Mouse (Mus musculus): ENCODE results near the gene Tas2r143. TPM values are rescaled to one million over a fixed set of nuclear protein-coding genes. Genes with fewer than 3 reads are reported as not detected.

Gene Tas2r143
- not detected for total RNA-seq (2021)
- long read RNA-seq, experiment 1: 0 reads
- long read RNA-seq, experiment 2: 0 reads

GRCm38 (mm10) chr6:42399938-42400337 lies at the start of gene Tas2r143:
Tas2r143 (plus strand) TSS chr6:42400238.
- no peak for DNase-seq
- intact Hi-C loops (cut with DNase I): no loop called here

- intact Hi-C loops (cut with DNase I): no loop called here
- DNase-seq: no peak
These were observed 48.9 kb upstream of the Tas2r143 start for GRCm38 (mm10) chr6:42350968-42351775.

GRCm38 (mm10) chr6:42351776-42352485 lies 48.1 kb upstream of the Tas2r143 start:
- intact Hi-C loops (cut with DNase I): no loop called here
- no peak for DNase-seq

- intact Hi-C loops (cut with DNase I): no loop called here
- no peak for DNase-seq
These were observed 47.6 kb upstream of the Tas2r143 start for GRCm38 (mm10) chr6:42352486-42352846.

- DNase-seq: no peak
- intact Hi-C loops (cut with DNase I): no loop called here
These were observed 46.9 kb upstream of the Tas2r143 start for GRCm38 (mm10) chr6:42353180-42353579.

- DNase-seq: no peak
- intact Hi-C loops (cut with DNase I): no loop called here
These were observed 45.7 kb upstream of the Tas2r143 start for GRCm38 (mm10) chr6:42354076-42355019.

DNA sequence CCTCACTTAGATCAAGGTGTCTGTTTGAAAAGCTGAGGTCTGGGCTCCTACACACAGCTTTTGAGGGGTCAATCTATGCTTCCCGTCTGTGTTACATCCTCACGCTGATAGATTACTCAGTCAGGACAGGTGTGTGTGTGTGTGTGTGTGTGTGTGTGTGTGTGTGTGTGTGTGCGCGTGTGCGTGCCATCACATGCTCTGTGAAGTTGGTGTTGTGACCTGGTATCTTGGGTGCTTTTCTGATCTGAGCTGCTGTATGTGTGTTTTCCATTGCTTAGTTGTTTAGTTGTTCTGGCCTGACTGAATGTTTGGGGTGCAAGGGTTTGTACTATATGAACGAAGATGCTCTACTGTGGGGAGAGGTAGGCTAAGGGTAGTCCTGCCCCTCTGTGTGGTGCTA lies 44.7 kb upstream of the Tas2r143 start:
- DNase-seq: no peak
- intact Hi-C loops (cut with DNase I): no loop called here

DNA sequence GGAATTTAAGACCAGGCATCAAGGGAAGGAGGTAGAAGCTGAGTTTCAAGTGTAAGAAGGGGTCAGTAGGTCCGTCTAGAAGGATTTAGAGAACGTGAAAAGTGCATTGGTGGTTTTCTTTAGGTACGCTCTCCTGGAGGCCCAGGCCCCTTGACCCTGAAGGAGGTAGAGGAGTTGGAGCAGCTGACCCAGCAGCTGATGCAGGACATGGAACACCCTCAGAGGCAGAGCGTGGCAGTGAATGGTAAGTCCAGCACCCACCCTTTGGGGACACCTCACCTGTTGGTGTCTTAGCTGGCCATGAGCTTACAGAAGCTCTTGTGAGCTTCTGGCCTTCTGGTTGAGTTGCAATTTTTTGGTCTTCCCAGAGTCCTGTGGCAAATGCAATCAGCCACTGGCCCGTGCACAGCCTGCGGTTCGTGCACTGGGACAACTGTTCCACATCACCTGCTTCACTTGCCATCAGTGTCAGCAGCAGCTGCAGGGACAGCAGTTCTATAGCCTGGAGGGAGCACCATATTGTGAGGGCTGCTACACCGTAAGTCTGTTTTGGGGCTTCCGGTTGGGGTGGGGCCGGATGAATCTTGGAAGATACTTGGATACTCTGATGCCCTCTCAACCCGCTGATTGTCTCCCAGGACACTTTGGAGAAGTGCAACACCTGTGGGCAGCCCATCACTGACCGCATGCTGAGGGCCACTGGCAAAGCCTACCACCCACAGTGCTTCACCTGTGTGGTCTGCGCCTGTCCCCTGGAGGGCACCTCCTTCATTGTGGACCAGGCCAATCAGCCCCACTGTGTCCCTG lies 44.0 kb upstream of the Tas2r143 start:
- no peak for DNase-seq
- intact Hi-C loops (cut with DNase I): no loop called here

- intact Hi-C loops (cut with DNase I): no loop called here
- DNase-seq: no peak
These were observed 43.1 kb upstream of the Tas2r143 start for GRCm38 (mm10) chr6:42356913-42357312.

- no peak for DNase-seq
- intact Hi-C loops (cut with DNase I): no loop called here
These were observed 42.1 kb upstream of the Tas2r143 start for GRCm38 (mm10) chr6:42357901-42358300.

- intact Hi-C loops (cut with DNase I): no loop called here
- no peak for DNase-seq
These were observed 41.1 kb upstream of the Tas2r143 start for GRCm38 (mm10) chr6:42358901-42359300.

- intact Hi-C loops (cut with DNase I): no loop called here
- DNase-seq: no peak
These were observed 40.5 kb upstream of the Tas2r143 start for GRCm38 (mm10) chr6:42359364-42360147.

DNA sequence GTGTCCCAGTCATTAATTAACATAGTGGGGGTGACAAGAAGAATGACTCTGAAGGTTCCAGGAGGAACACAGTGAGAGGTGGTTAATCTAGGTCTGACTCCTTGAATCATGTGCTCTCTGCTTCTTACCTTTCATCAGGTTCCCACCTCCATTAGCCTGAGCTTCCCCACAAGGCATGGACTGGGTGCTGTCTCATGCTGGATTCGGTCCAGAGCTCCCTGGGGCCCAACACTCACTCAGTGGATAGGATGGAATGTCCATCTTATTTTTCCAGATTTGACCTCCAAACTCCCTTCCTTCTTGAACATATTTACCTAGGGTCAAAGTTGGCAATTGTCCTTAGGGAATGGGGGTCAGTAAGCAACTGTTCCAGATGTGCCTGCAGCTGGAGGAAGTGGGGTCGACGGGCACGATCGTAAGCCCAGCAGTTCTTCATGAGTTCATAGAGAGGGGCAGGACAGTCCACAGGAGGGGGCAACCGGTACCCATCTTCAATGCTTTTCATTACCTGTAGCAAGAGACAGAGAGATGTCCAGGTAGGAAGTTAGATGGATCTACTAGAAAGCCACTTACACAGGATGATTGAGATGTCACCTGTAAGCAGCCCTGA lies 39.7 kb upstream of the Tas2r143 start:
- no peak for DNase-seq
- intact Hi-C loops (cut with DNase I): no loop called here

DNA sequence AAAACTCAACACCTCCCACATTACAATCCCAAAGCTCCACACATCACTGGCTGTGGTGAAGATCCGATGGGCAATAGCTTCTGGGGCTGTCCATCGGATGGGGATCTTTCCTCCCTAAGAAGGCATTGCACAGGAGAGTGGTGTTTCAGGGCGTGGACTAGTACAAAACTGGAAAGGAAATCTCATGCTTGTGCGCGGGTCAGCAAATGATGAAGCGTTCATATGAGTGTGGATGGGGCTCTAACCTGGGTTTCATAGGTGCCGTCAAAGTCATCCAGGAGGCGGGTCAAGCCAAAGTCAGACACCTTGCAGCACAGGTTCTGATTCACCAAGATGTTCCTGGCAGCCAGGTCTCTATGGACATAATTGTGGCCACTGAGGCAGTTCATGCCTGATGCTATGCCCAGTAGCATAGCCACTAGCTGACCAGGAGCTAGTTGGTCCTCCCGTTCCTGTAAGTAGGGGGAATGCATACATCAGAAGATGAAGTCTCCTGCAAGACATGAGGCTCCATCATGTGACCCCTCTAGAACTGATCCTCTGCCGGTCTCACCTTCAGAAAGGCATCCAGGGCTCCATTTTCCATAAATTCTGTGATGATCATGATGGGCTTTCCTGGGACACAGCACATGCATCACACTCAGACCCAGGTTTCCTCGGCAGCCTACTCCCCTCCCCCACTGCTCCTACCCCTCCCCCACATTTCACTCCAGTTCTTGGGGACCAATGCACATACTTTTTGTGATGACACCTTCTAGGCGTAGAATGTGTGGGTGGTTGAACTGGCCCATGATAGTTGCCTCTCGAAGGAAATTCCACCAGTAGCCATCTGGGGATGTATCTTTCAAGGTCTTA lies 38.8 kb upstream of the Tas2r143 start:
- no peak for DNase-seq

DNA sequence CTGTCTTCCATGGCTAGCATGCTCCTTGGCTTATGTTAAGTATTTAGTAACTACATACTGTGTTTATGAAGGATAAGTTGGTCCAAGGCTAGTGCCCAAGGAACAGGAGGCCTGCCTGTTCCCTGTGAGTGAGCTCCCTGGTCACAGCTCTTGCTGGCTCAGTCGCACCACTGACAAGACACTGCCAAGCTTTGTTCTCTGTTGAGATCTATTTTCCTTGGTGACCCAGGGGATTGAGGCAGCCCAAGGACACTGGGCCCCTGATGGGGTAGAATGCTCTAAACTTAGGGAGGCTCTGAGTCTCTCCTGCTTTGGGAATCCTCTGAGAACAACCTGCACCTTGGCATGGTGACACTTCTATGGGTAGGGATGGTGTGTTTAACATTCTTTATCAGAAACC lies 38.0 kb upstream of the Tas2r143 start:
- intact Hi-C loops (cut with DNase I): no loop called here
- no peak for DNase-seq

More for the DNA sequence above, 38.8 kb upstream of the Tas2r143 start:
- intact Hi-C loops (cut with DNase I): no loop called here

GRCm38 (mm10) chr6:42362497-42362896 lies 37.5 kb upstream of the Tas2r143 start:
- no peak for DNase-seq

DNA sequence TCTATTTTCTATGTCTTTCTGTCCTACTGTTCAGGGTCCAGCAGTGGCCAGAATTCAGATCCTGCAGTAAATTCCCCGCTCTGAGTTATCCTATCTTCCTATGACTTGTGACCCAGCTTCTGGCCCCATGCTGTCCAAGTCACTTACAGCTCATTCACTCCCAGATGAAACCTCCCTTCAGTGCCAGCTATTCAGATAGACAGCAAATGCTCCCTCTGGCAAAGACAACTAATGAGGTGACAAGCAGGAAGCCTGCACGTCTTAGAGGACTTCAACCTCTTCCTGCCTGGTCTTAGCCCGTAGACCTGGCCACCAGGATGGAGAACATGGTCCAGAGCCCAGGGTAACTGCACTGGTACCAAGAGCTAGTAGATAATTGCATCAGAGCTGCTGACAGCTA lies 37.1 kb upstream of the Tas2r143 start:
- no peak for DNase-seq
- intact Hi-C loops (cut with DNase I): no loop called here

More at GRCm38 (mm10) chr6:42362497-42362896, 37.5 kb upstream of the Tas2r143 start:
- intact Hi-C loops (cut with DNase I): no loop called here

GRCm38 (mm10) chr6:42364066-42364465 lies 36.0 kb upstream of the Tas2r143 start:
- intact Hi-C loops (cut with DNase I): no loop called here
- DNase-seq: no peak

Data from gastrocnemius, postnatal 36 days (tissue).